Mouse (Mus musculus) heart, embryonic 16.5 days (tissue): ENCODE measurements around the gene Heca. TPM values are rescaled to one million over a fixed set of nuclear protein-coding genes. Genes with fewer than 3 reads are reported as not detected.
"Not testable (repeated sequence)": the region's sequence is repeated elsewhere in the genome, so short reads cannot be mapped to it uniquely, and the experiment has no call there.

ENCODE experiments used
- ATAC-seq: fragments of 200-750 bp; cut with Nextera tagmentation; replicated peaks from 2 replicates; pipeline ENCODE4 v1.8.0; 2017; ENCODE audit warnings: moderate number of reproducible peaks; ENCODE audit not compliant: insufficient read depth, low FRiP score; ENCODE audit errors: extremely low read depth
- H3K27ac ChIP-seq: fragments of 300-500 bp; sonication (generic); 2 replicates; pipeline ENCODE4 v1.5.1; 2014; ENCODE audit warnings: mild to moderate bottlenecking, low read length, control low read depth, moderate library complexity
- H3K27me3 ChIP-seq: fragments of 300-500 bp; sonication (generic); 2 replicates; pipeline ENCODE4 v1.6.1; 2014; ENCODE audit warnings: low read length, mixed read lengths; ENCODE audit not compliant: control insufficient read depth, insufficient read depth
- H3K36me3 ChIP-seq: fragments of 300-500 bp; sonication (generic); 2 replicates; pipeline ENCODE4 v1.6.1; 2014; ENCODE audit not compliant: control insufficient read depth, insufficient read depth
- H3K4me1 ChIP-seq: fragments of 300-500 bp; sonication (generic); 2 replicates; pipeline ENCODE4 v1.6.1; 2014; ENCODE audit warnings: low read length, mixed read lengths; ENCODE audit not compliant: control insufficient read depth, insufficient read depth
- H3K4me2 ChIP-seq: fragments of 300-500 bp; sonication (generic); 2 replicates; pipeline ENCODE4 v1.6.1; 2014; ENCODE audit warnings: low read depth, mild to moderate bottlenecking, control low read depth, low read length
- H3K4me3 ChIP-seq: fragments of 300-500 bp; sonication (generic); 2 replicates; pipeline ENCODE4 v1.5.1; 2014; ENCODE audit warnings: mild to moderate bottlenecking, control low read depth, low read length
- H3K9ac ChIP-seq: fragments of 300-500 bp; sonication (generic); 2 replicates; pipeline ENCODE4 v1.6.1; 2014; ENCODE audit warnings: low read length, control low read depth
- H3K9me3 ChIP-seq: fragments of 300-500 bp; sonication (generic); replicated peaks from 2 replicates; pipeline ENCODE4 v1.6.1; 2016; ENCODE audit warnings: low read length; ENCODE audit not compliant: control insufficient read depth
- WGBS: fragments of 180-500 bp; shearing (Covaris S2); extraction: QIAGEN DNeasy Blood & Tissue Kit; methylation state at CpG from one replicate; pipeline ENCODE4 v1.1.7; 2014; 5-methylcytosine and 5-hydroxymethylcytosine counted together
- polyA plus RNA-seq: library from polyadenylated mRNA; unstranded; fragments of >200 nt; fragmentation: Nextera tagmentation; extraction: Ambion mirVana; gene quantifications from 2 replicates; pipeline ENCODE4 v1.2.1, GENCODE M21; 2015

Heca gene
- polyA plus RNA-seq, 1 experiment from 2014 or later = 5.4 TPM

- H3K4me1 ChIP-seq, H3K27ac ChIP-seq, H3K27me3 ChIP-seq, H3K9ac ChIP-seq, ATAC-seq, H3K4me3 ChIP-seq, H3K4me2 ChIP-seq, H3K9me3 ChIP-seq: not testable (repeated sequence)
- H3K36me3 ChIP-seq = peaks cover 29% of the 10 kb centered on the region
- 93% methylated on average over 7 of the region's 7 CpGs for WGBS
Observed at GRCm38 (mm10) chr10:17820422-17820821, 127.4 kb downstream of the Heca start.

Other genes starting within 250 kb of the Heca start
- 23.9 and 24.0 TPM in 2 replicates for gene Cited2, start 224.8 kb downstream of the Heca start, polyA plus RNA-seq
- 40.6 and 43.8 TPM in 2 replicates for gene Txlnb, start 151.8 kb downstream of the Heca start, polyA plus RNA-seq
- 152 and 167 TPM in 2 replicates for gene Abracl, start 75.2 kb upstream of the Heca start, polyA plus RNA-seq
- 8.2 and 8.3 TPM in 2 replicates for gene Reps1, start 107.8 kb upstream of the Heca start, polyA plus RNA-seq